Mouse (Mus musculus) lung, postnatal 4 days (tissue): Measurements from ENCODE around the gene Spata20.

Experiments
- DNase-seq, 2 experiments: peaks; one replicate each; pipeline ENCODE4 v3.0.0; 2021

The Spata20 gene

DNA sequence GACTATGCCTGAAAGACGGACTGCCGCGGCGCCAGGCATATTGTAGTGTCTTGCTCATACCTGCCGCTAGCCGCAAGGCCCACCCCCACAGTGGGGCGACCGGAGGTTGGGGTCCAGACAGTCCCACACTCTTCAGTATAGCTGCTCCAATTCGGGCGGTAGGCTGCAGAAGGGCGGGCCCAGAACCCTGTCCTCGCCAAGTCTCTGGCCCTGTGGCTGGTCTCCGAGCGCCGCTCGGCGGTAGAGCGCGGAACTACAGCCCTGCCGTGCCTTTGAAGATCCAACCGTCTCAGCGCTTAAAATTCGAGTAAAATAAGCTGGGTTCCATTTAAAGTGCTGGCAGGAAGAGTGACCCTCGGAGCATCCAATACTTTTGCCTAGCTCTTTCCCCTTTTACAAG, at the start of gene Spata20:
Gene Spata20, minus strand, starts transcription at position 179 of the 400 bp plus-strand sequence.
- DNase-seq, result peak; percentile 84 to 90

DNA sequence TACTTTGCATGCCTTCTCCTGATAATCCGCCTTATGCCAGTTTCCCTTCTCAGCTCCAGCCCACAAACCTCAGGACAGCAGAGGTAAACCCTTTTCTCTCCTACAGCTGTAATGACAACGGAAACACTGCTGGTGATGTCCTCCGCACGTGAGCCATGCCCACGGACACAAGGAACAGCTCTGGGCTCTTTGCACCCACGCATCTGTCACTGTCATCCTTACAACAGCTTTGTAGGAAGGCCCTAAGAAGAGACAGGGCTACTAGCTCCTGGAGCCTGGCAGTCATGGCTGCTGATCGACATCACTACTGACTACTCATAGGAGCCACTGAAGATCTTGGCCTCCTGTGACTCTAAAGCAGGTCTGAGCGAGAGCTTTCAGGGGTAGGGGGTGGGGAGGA, 47.2 kb upstream of the Spata20 start:
- no peak for DNase-seq

DNA sequence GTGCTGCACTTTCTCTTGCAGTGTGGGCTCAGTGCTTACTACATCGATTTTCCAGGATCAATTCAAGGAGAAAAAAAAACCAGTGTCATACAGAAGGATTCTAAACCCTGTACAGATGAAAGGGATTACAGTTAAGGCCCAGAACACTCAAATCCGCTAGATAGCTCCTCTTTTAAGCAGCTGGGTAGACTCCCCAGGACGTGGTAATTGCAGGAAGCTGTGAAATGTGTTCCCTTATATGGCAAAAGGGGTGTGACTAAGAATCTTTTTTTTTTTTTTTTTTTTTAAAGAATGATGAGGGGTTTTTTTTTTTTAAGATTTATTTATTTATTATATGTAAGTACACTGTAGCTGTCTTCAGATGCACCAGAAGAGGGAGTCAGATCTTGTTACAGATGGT, 42.9 kb upstream of the Spata20 start:
- DNase-seq, result no peak

DNA sequence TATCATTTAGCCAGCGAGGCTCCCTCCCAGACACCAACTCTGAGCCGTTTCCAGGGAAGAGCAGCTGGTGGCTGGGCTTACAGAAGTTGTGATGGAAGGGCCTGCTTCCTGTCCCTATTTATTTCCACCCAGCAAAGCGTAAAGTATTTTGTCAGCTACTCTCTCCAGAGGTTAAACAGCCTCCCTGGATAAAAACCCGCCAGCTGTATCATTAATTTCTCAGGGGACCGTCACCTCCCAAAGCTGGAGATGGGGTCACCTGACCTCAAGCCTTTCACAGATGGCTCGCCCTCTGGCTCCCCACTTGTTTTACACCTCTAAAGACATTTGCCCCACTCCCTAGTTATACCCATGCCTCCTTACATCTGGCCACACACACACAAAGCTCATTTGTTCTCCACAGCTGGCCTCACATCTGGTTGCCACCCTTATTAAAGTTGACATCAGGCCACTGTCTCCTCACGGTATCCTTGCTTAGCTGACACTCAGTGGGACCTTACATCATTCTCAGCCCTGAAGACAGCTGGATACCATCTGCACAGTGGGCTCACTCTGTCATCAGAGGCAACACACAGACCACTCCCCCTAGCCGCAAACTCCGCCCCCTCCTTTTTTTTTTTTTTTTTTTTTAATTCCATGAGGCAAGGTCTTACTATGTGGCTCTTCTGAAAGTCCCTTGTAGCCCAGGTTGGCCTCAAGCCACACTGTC, 40.3 kb upstream of the Spata20 start:
- no peak for DNase-seq

DNA sequence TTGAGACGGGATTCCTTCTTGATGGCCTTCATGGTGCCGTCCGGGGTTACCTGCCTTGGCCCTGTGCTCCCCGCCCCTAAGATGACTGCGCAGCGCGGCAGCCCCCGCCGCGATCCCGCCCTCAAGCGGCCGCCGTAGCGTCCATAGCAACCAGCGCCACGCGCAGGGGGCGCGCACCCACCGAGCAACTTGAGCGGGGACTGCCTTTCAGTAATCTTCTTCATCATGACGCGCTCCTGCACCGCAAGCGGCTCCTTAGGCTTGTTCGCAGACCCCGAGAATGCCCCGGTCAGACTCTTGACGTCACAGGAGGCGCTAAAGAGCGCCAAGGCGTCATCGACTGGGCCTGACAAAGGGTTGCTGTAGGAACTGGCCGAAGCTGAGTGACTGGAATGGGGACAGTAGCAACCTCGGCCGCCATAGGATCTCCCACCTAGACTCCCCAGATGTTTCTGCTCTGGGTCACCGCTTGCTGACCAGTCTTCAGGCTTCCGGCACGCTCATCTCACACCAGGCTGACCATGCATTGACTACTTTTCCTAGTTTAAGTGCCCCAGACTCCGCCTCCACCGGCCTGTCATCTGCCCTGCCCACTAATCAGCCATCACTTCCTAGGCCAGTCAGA, 35.4 kb upstream of the Spata20 start, which contains the start of gene Mycbpap:
Gene Mycbpap, minus strand, starts transcription at position 524 of the 625 bp plus-strand sequence.
- peak; percentile 74 to 75 for DNase-seq

DNA sequence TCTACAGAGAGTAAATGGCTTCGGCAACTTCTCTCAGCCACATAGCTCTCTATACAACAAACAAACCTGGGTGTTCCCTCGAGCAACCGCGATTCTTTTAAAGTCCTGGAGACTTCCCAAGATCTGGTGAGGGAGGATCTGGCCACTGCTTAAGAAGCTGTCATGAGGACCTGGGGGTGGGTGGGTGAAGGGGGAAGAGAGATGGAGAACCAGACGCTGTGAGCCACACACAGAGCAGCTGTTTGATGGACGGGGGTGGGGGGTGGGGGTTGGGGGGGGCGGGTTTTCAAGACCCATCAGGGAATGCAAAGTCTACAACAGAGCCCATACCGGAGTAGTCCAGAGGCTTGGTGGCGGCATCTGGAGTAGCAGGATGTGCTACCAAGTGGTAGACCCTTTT, 27.5 kb upstream of the Spata20 start:
- DNase-seq, result no peak

DNA sequence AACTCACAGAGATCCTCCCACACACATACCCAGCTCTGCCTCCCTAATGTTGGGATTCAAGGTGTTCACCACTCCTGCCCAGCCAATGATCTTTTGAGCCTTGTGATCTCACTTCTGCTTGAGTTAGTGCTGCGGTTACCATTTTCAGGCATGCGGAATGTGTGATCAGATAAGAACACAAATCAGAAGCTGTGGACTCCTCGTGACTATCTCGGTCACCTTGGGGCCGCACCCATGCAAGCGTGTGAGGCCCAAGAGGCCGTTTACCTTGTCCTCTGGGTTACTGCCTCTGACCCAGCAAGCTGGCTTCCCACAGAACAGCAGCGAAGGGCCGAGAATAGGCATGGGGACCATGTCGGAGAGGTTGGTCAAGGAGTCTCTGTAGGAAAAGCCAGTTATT, 23.0 kb upstream of the Spata20 start:
- no peak for DNase-seq

DNA sequence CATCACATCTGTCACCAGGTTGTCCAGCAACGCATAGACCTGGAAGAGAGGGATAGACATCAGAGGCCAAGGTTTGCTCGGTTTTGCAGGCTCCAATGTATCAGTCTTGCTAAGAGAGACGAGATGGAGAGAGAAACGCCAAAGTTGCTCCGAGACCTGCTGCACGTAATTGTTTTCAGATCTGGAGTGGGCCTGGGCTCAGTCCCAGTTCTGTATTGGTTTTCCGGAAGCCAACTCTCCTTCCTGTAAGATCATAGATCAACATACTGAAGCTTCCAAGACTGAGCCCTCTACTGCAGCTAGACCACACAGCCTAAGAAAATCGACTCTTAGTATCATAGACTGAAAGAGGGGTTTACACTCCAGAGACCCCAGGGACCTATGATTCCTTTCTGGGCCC, 15.5 kb upstream of the Spata20 start:
- no peak for DNase-seq

DNA sequence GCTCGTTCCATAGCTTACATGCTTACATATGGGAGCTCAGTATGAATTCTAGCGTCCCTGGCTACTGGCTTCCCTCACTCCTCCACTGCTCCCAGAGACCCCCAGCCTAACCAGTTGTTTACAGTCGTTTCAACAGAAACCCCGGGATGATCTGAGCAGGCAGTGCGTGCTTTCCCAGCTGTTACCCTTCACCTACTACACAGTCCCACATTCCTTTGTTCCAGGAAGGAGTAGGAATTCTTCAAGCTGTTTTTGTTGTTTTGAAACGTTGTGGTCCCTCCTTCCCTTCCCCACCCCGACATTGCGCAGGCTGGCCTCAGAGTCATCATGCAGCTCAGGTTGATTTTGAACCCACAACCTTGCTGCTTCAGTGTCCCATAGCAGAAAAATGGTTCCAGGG, 14.4 kb upstream of the Spata20 start:
- DNase-seq, result no peak

DNA sequence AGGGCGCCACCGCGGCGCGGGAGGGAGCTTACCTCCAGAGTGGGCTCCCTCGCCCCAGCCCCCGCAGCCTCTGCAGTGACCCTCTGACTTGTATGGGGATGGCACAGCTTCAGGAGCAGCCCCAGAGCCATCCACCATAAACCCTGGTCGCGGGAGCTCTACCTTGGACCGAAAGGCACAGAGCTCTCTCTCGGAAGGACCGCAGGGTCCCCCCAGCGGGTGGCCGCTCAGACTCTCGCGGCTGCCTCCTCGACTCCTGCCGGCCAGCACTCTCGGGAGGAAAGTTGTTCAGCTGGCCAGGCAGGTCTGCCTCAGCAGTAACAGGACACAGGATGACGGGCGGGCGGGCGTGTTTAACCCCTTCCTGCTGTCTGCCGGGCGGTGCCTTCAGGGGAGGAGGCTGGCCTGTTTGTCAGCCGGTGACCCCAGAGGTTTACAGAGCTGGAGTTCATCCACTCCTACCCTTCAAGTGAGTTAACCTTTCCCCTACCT, 13.7 kb upstream of the Spata20 start, which contains the start of gene Epn3:
Gene Epn3, minus strand, starts transcription at position 314 of the 492 bp plus-strand sequence.
- DNase-seq, result peak; percentile 78 to 87

DNA sequence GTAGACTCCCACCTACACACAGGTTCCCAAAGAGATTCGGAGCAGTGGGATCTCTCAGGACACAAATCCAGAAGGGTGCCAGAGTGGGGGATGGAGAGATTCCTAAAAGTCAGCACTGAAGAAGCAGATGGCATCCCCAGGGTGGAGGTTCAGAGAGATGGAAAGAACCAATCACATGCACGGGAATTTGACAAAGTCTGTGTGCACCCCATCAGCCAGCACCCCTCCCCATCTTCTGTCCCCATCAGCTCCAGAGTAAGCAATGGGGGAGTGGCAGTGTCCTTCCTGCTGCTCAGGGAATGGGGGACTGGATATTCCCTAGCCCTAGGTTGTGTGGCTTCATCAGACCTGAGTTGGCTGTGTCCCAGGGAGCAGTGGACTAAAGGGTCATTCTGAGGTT, 13.1 kb upstream of the Spata20 start:
- DNase-seq, result no peak

DNA sequence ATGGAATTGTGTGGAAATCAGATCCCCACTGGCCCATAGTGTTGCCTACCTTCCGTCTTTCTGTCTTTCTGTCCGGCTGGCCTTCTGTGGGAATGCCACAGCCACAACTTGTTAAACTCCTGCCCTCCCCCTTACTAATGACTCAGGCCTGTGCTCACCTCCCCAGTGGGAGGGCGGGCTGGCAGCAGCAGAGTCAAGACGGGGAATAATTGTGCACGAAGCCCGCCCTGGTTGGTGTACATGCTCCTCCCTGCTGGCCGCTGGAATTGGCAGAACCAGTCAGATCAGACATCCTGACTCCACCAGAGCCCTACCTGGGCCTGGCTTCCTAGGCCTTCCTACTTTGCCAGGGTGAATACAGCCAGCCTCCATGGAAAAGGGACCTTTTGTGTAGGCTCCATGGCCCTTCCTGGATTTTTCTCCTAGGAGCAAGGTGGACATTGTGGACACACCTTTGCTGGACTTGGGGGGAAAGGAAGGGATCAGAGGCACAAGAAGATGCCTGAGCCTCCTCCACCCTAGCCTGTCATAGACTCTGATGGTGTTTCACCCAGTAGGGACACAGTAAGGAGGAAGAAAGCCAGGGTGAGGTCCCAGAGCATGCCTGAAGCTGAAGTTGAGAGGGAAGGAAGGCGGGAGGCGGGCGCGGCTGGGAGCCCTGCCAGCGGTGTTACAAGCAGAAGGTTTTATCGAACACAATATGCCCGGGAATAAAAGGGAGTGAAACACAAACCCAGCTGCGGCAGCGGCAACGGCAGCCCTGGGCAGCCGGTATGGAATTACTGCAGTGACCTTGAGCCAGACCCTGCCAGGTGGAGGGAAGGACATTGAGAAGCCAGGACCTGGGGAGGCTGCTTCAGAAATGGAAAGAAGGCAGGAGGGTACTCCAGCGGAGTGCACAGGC, 12.4 kb upstream of the Spata20 start:
- DNase-seq, result peak; percentile 70 to 88

DNA sequence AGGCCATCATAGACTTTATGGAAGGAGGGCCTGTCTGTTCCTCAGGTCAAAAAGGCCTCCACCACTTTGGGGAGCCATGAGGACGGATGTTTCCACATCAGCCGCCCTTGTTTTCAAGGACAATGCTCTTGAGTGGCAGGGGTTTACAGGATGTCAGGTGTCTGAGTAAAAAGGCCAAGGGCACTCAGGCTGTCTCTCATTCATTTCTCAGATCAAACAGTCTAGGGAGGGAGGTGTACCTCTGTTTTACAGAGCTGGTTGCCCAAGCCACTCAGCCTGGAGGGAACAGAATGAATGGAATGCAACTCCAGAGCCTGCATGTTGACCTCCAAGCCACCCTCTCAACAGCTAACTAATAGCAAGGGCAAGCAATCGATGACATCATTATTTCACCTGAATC, 9.4 kb upstream of the Spata20 start:
- peak; percentile 57 to 76 for DNase-seq

DNA sequence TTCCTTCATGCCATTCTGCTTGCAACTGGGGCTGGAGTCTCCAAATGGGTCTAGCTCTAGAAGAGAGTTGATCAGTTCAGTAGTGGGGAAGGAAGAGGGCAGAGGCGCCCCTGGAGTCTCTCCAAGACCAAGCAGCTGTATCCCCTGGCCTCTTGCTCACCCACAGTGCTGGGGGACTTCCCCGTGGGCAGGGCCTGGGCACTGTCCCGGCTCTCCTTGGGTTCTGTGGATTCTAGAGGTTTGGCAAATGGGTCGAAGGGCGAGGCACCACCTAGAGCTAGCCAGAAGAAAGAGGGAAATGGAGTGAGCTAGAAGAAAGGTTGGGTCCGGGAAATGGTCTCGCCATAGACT, 5.7 kb upstream of the Spata20 start:
- no peak for DNase-seq

DNA sequence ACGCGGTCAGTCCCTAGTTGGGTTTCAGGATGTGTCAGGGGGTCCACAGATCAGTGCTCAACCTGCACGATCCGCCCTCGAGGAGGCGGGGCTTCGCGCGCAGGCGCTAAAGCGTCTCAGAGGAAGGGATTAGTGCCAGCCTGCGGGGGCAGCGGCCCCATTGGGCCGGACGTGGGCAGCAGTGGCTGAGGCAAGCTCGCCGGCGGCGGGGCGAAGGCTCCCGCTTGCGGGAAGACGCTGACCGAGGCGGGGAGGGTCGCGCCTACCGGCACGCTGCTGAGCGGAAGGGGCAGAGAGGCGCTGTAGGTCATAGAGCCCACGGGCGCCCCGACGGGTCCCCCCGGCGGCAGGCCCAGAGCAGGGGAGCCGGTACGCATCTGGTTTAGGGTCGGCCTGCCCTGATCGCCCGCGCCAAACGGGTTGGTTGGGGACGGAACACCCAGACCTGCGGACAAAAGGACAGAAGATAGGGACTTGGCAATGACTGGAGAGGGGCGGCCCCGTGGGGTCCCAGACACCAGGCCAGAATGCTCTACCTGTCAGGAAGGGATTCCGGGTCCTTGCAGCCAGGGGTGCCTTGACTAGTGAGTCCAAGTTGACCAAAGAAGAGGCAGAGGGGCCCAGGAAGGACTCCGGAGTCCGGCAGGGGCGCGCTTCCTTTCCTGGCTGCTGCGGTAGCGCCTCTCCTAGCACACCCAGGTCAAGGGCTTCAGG, 5.2 kb upstream of the Spata20 start:
- DNase-seq, result peak; percentile 55 to 72

DNA sequence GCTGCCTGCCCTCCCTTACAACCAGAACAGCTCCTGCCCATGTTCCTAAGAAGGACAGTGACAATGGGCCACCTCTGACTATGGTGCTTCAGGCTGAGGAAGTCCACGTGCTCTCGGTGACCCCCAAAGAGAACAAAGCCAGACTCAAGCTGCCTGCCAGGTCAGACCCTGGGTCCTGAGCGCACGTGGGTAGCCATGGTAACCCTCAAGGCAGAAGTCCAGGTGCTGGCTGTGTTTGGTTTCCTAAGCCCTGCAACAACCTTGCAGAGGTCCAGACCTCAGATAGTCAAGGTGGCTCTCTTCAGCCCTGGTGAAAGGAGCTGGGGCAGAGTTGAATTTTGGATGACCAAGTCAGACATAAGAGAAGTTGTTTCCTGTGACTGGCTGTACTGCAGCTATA, 3.8 kb upstream of the Spata20 start:
- no peak for DNase-seq

DNA sequence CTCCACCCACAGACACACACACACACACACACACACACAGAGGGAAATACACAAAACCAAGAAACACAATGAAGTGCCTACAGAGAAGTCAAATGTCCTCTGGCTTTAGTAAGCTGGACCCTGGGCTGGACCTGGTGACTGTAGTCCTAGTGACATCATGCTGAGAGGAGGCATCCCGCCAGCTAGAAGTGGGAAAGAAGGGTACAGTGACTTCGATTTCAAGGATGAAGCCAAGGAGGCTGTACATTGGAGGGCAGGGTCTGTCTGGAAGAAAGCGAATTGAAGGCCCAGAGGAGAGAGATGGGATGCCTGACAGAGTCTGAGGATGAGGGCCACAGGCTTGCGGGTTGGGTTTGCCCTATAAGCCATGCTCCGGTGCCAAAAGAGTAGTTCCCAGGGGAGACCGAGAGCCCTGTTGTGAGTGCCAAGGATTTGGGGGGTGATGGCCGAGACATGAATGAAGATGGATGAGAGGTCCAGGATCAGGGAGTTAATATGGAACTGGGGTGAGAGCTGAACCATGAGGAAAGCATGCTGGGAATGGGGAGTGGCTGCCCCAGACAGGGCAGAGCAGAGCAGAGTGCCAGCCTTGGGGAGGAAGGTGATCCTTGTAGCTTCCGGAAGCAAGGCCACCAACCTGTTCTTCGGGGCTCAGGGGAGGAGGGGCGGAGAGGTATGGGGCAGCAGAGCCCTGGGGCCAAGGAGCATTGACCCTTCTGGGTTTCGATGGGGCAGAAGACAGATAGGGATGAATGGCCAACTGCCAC, 3.0 kb upstream of the Spata20 start:
- peak in 1 of 2 experiments; percentile 55 for DNase-seq

DNA sequence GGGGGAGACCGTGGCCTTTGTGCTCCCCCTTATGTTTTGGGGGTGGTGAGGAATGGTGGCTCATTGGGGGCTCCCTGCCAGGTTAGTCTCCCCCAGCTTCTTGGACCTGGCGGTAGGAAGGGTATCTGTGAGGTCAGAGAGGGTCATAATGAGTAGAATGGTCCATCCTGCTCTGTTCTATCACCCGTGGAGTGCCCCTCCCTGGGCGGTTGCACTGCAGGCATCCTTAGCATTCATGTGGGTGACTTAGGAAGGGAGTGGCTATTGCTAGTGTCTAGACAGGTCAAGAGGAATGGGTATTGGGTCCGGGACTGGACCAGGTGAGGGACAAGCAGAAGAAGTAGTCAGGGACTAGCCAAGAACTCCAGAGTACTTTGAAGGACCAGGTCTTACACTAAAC, 756 bp downstream of the Spata20 start:
- DNase-seq, result no peak

DNA sequence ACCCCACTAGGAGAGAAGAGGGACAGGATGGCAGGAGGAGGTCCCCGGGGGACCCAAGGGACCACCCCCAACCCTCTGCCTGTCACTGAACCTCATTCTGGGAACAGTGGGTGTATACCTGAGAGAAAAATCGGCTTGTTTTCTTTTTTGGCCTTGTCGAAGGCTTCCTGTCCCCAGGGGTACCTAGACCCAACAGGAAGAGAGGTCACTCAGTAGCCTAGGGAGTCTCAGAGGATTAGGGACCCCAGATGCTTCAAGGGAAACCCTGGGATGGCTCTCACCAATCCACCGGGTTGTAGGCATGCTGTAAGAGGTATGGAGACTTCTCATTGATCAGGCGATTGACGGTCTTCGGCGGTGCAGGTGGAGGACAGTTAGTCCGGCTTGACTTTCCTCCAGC, 1.3 kb downstream of the Spata20 start:
- no peak for DNase-seq

DNA sequence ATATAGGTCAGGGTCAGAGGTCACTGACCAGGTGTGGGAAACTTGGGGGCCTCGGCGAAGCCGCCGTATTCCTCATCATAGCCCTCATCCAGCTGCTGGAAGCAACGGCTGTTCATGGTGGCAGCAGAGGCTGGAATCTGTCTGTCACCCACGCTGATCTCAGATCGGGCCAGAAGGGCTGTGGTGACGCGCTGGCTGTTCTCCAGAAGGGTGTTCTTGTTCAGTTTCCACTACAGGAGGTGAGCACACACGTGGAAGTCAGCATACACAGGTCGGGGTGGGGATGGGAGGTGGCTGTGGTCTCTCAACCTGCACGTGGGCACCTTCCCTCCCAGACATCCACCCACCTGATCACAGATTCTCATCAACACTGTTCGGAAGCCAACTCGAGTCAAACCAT, 2.1 kb downstream of the Spata20 start:
- DNase-seq, result no peak

DNA sequence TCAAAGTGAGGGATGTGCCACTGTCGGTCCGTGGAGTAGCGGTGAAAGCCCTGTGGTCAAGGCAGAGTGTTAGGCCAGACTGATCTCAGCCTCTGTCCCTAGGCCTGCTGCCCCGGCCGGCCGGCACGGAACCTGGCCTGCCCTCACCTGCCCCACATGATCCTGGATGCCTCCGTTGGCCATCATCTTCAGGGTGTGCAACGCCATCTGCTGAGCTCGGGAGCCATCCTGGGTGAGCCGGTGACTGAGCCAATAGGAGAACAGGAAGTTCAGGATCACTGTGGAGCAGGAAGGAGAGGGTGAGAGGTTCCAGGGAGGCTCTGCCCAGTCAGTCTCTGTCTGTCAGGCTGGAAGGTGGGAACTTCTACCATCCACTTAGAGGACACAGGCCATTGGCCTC, 2.5 kb downstream of the Spata20 start:
- DNase-seq, result no peak

DNA sequence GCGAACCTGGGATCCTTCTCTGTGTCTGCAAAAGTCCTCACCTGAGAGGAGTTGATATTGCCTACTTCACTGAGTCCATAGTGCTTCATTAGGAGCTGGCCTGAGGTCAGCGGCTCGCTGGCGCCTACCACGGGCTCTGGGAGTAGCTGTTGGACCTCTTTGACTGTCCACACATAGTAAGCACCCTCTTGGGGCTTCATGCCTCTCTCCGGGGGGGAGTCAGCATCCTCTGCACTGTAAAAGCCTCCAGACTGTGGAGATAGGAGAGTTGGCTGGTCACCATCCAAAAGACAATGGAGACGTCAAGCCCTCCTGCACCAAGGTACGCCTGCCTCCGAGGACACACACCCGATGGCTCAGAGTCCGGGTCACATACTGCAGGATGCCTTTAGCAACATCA, 3.2 kb downstream of the Spata20 start:
- no peak for DNase-seq
